Mouse (Mus musculus) adrenal gland, postnatal 25 days (tissue): ENCODE results near the gene Astn2. TPM values are rescaled to one million over a fixed set of nuclear protein-coding genes. Genes with fewer than 3 reads are reported as not detected.

ENCODE experiments used
- DNase-seq: peaks from one replicate; pipeline ENCODE4 v3.0.0; 2021; ENCODE audit warnings: mixed read lengths
- total RNA-seq: library from RNA; stranded (reverse); gene quantifications from 2 replicates; pipeline ENCODE4 v1.2.3, GENCODE M21; 2021

The Astn2 gene
- total RNA-seq, 1 experiment from 2014 or later = 1.1 TPM

DNA sequence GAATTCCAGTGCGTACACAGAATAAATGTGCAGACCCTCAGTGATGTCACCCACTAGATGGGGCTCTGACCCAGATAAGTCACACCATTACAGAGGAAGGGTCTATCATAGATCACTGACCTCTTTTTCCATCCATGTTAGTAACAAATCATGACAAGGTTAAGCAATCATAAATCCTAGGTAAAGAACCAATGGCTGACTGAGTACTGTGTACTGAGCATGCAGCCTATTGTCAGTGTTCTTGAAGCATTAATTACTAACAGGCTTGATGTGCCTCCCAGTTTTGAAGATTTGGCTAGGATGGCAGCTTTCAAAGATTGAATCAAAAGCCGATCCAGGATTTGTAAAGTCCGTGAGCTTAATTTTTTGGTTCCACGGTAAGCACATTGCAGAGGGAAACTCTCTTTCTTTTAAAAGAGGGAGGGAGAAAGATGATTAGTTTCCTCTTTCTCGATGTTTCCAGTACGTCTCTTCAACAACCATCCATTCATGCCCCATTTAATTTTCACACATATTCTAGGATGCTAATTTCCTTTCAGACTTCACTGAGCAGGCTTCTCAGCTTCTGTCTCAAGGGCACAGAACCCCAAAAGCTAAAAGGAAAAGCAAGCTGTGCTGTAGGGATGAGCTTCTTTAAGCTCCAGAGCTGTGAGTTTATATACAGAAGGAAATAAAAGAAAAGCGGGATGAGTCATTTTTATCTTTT lies 93.9 kb downstream of the Astn2 start:
- no peak for DNase-seq

GRCm38 (mm10) chr4:66306377-66306776 lies 98.0 kb downstream of the Astn2 start:
- DNase-seq = no peak

- DNase-seq = no peak
These were observed 101.6 kb downstream of the Astn2 start for GRCm38 (mm10) chr4:66302686-66303310.

DNA sequence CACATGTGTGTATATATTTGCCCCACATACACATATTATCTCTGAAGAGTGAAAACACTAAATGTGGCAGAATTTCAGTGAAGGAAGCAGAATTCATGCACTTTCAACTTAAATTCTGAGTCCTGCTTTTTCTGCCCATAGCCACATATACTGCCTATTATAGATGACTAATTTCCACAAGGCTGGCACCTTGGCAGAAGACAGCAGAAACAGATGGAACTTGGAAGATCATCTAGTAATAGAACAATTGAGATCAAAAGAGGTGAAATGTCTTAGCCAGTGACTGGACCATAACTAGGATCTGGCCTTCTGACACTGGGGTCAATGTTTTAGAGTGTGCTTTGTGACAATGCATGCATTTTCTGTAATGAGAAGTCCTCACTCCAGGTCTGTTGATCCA lies 119.4 kb downstream of the Astn2 start:
- DNase-seq = no peak

GRCm38 (mm10) chr4:66276096-66276495 lies 128.3 kb downstream of the Astn2 start:
- DNase-seq = no peak

- DNase-seq = no peak
These were observed 132.8 kb downstream of the Astn2 start for GRCm38 (mm10) chr4:66271550-66272117.

- DNase-seq = no peak
These were observed 140.4 kb downstream of the Astn2 start for GRCm38 (mm10) chr4:66264031-66264430.

DNA sequence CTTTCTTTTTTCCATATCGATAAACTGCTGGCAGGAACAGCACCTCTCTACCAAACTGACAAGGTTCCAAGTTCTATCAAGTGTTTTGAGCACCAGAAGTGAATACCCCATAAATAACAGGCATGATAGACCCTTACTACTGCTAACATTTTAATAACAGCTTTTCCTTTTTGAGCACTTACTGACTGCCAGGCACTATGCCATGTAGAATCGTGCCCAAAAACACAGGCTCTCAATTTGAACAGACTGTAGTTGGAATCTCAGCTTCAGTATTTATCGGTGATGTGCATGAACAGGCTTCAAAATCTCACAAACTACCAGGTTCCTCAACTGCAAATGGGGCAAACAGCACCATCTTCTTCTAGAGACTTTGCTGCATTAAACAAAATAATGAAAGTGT lies 143.1 kb downstream of the Astn2 start:
- no peak for DNase-seq

DNA sequence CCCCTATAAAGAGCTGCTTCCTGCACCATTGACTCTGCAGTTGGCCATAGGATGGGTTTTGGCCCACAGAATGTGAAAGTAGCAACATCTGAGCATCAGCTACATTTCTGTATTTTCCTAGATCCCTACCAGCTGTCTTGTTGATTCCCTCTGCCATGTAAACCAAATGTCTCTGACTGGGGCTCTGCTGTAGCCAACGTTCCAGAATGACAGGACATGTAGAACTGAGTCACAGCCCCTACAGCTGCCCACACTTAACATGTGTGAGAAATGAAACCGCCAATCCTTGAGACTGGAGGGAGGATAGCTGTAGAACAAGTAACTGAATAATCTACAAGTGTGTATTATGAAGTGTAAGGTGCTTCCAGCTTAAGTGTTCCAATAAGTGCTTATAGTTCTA lies 145.5 kb downstream of the Astn2 start:
- DNase-seq = no peak

DNA sequence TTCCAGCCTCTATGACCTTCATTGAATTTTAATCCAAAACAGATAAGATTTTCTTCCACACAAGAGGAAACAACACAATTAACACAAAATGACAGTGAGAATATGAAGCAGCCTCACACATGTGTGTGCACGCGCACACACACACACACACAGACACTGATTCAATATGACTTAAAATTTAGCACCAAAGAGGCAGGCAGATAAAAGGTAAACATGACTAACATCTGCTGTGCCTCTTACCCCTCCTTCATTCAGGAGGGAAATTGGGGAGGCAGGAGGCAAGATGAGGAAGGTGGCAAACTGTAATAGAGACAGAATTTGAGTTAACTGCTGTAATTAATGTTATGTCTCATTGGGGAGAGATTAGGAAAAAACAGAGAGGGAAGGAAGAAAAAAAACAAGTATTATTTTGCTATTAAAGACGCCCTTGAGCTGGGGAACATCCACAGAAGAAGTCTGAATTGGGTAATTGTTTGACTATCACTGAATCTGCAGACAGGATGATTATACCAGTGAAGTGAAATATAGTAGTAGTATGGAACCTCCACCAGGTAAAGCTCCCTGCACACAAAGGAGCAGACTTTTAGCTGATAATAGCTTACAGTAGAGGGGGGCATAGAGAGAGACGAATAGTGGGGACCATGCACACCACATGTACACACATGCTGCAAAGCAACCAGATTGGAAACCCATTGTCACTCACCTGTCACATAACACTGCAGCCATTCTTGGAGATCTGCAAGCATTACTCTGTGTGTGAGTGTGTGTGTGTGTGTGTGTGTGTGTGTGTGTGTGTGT lies 149.5 kb downstream of the Astn2 start:
- DNase-seq = no peak

- DNase-seq = no peak
These were observed 155.9 kb downstream of the Astn2 start for GRCm38 (mm10) chr4:66248521-66248920.

DNA sequence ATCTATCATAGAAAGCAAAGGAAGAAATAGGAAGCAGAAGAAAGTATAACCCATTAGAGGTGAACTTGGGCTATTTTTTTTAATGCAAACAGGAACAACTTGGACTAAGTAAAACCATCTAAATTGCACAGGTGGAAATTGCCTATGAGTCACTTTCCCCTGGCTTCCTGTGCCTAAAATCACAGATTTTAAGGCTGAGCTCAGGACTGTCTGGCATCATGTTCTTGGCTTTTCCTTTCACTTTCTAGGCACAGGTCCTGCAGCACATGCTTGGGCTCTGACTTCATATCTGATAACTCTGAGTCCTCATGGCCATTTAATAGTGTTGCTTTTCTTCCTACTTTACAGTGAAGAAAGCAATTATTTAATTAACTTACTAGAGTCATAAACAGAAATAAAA lies 161.7 kb downstream of the Astn2 start:
- no peak for DNase-seq

- DNase-seq = no peak
These were observed 171.6 kb downstream of the Astn2 start for GRCm38 (mm10) chr4:66232799-66233198.

GRCm38 (mm10) chr4:66232350-66232749 lies 172.1 kb downstream of the Astn2 start:
- DNase-seq = no peak

GRCm38 (mm10) chr4:66230735-66231134 lies 173.7 kb downstream of the Astn2 start:
- no peak for DNase-seq

- DNase-seq = no peak
These were observed 181.7 kb downstream of the Astn2 start for GRCm38 (mm10) chr4:66222602-66223317.

- DNase-seq = no peak
These were observed 189.2 kb downstream of the Astn2 start for GRCm38 (mm10) chr4:66215170-66215618.

- DNase-seq = no peak
These were observed 214.8 kb downstream of the Astn2 start for GRCm38 (mm10) chr4:66189636-66190035.

- DNase-seq = no peak
These were observed 228.4 kb downstream of the Astn2 start for GRCm38 (mm10) chr4:66175887-66176533.

GRCm38 (mm10) chr4:66171583-66171982 lies 232.8 kb downstream of the Astn2 start:
- DNase-seq = no peak

DNA sequence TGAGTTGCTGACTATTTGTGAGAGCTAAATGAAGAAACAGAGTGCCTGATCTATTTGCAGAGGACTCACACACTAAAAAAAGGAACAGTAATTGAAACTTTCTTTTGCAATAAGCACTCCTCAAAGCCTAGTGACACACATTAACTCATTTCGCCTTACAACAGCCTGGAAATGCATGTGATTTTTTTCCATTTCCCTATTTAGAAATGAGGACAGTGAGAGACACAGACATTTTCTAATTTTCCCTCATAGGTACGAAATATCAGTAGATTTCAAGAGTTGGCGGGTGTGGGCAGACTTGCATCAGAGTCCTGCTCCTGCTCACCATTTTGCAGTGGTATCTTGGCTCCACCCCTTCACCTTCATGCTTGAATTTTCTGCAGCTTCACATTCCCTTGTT lies 233.6 kb downstream of the Astn2 start:
- DNase-seq = no peak

- DNase-seq = no peak
These were observed 234.9 kb downstream of the Astn2 start for GRCm38 (mm10) chr4:66169485-66169884.
